Mouse (Mus musculus): ENCODE data around the gene Mrpl34. TPM values are rescaled to one million over a fixed set of nuclear protein-coding genes. Genes with fewer than 3 reads are reported as not detected.
A peak's percentile ranks its signal among the peaks of the same experiment; 100 is the strongest.

Gene Mrpl34
- polyA plus RNA-seq, 1 experiment from 2014 or later, result 172 TPM

DNA sequence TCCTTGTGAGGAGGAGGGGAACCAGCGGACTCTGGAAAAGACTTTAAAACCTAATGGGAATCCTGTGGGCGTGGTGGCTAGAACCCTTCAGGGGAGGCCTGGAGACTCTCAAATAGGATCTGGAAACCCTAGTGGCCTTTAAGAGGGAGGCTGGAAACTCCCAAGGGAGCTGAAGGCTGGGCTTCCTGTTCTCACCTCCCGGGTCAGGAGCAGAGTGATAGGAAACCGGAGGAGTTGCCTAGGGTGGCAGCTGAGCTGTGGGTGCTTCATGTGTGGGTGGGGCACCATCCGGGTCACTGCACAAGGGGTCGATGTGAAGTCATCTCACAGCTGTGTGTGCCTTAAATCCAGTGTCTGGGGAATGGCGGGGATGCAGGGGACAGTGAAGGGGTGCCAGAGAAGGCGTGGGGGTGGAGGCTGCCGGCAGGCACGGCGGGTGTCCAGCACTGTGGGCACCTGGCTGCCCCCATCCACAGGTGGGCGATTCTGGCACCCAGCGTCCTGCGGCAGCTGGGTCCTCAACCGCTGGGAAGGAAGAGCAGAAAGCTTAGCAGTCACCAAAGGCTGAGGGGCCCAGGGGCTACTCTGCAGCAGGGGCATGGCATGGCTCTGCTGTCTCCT, 33.2 kb downstream of the Mrpl34 start:
- no peak overlapping the region for H3K27ac ChIP-seq (ENCODE audit: low read depth, low read length)
- no peak overlapping the region for H3K4me3 ChIP-seq (ENCODE audit: low read length)
- peaks cover 6% of the 10 kb centered on the region for H3K4me1 ChIP-seq (ENCODE audit: control insufficient read depth, insufficient read depth, low read depth, low read length)
- peaks cover 5% of the 10 kb centered on the region for H3K36me3 ChIP-seq (ENCODE audit: control insufficient read depth, insufficient read depth, low read length)
- no peak overlapping the region for H3K9ac ChIP-seq (ENCODE audit: low read depth, low read length)
- no peak for ATAC-seq
- no peak overlapping the region for H3K4me2 ChIP-seq (ENCODE audit: low read length)
- 34% methylated on average over 12 of the region's 15 CpGs for WGBS
- no peaks in the 10 kb centered on the region for H3K9me3 ChIP-seq (ENCODE audit: control insufficient read depth, low read length)
- H3K27me3 ChIP-seq (replicated peaks; ENCODE audit: control insufficient read depth, insufficient read depth, low read length), result no peaks in the 10 kb centered on the region

DNA sequence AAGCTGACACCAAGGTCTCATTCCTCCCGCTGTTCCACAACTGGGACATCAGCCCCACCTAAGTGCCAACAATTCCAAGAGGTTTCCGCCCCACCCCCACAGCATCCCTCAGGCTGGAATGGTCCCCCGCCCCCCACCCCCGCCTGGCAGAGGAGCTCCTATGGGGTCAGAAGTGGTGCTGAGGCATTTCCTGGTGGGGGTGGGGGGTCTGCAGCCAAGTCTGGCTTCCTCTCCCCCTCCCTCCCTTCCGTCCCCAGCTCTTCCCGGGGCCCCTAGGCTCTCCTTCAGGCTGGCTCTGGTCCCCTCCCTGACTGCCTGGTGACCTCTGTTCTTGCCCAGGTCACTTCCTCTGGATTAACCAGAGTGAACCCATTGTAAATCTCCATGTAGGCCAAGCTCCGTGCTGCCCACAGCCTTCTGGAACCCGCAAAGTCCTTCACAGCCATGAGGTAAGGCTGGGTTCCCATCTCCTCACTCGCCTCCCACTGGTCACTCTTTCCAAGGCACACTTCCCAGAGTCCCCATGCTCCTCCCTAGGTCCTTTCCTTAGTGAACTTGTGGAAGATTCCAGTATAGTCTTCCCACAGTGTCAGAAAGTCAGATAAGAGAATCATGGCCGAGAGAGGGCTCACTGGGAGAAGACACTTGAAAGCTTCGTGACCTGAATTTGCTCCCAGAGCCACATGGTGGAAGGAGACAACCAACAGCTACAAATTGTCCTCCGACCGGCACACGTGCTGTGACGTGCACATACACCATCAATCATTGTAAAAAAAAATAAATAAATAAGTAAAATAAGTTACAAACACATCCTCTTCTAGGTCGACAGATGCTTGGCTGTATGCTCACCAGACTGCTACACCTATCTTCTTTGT, 34.3 kb downstream of the Mrpl34 start:
- Histone ChIP-seq H3K4me3 (ENCODE audit: low read length) (no peak overlapping the region), H3K36me3 (ENCODE audit: control insufficient read depth, insufficient read depth, low read length) (0 out of 2 replicates have a peak, but pooled peaks cover under 1% of the 10 kb centered on the region), H3K4me2 (ENCODE audit: low read length) (no peak overlapping the region), H3K27me3 (replicated peaks; ENCODE audit: control insufficient read depth, insufficient read depth, low read length) (no peaks in the 10 kb centered on the region), H3K9ac (ENCODE audit: low read depth, low read length) (no peak overlapping the region), H3K27ac (ENCODE audit: low read depth, low read length) (no peak overlapping the region), H3K9me3 (ENCODE audit: control insufficient read depth, low read length) (no peaks in the 10 kb centered on the region), H3K4me1 (ENCODE audit: control insufficient read depth, insufficient read depth, low read depth, low read length) (peaks cover 6% of the 10 kb centered on the region)
- no peak for ATAC-seq
- 38% methylated on average over 16 of the region's 16 CpGs for WGBS

DNA sequence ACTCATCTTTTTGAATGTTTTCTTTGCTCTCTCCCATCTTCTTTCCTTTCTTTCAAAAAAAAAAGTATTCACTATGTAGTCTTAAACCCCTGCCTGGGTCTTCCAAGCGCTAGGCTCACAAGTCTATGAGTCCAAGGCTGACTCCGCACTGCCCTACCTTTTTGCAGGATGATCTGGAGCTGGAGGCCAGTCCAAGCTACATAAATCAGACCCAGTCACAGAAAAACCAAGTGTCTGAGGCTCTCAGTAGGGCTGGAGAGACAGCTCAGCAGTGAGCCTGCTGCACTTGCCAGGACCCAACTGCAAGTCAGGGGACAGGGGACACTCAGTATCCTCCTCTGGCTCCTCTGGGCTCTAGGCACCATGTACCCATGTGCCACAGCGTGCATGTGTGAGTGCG, 39.6 kb downstream of the Mrpl34 start:
- H3K27ac ChIP-seq (ENCODE audit: low read depth, low read length), result no peak overlapping the region
- no peaks in the 10 kb centered on the region for H3K9me3 ChIP-seq (ENCODE audit: control insufficient read depth, low read length)
- H3K9ac ChIP-seq (ENCODE audit: low read depth, low read length), result no peak overlapping the region
- H3K36me3 ChIP-seq (ENCODE audit: control insufficient read depth, insufficient read depth, low read length), result no peaks in the 10 kb centered on the region
- ATAC-seq, result no peak
- H3K4me3 ChIP-seq (ENCODE audit: low read length), result no peak overlapping the region
- H3K27me3 ChIP-seq (replicated peaks; ENCODE audit: control insufficient read depth, insufficient read depth, low read length), result peaks cover 25% of the 10 kb centered on the region
- H3K4me2 ChIP-seq (ENCODE audit: low read length), result no peak overlapping the region
- peaks cover 2% of the 10 kb centered on the region; the same call in 1 of the 2 replicates for H3K4me1 ChIP-seq (ENCODE audit: control insufficient read depth, insufficient read depth, low read depth, low read length)
- WGBS, result 94% methylated on average over 4 of the region's 4 CpGs

GRCm38 (mm10) chr8:71505326-71505725, 40.6 kb downstream of the Mrpl34 start:
- no peak overlapping the region for H3K4me2 ChIP-seq (ENCODE audit: low read length)
- H3K9me3 ChIP-seq (ENCODE audit: control insufficient read depth, low read length), result no peaks in the 10 kb centered on the region
- no peak overlapping the region for H3K4me3 ChIP-seq (ENCODE audit: low read length)
- no peak for ATAC-seq
- WGBS, result 98% methylated on average over 4 of the region's 4 CpGs
- H3K27me3 ChIP-seq (replicated peaks; ENCODE audit: control insufficient read depth, insufficient read depth, low read length), result peaks cover 28% of the 10 kb centered on the region
- H3K9ac ChIP-seq (ENCODE audit: low read depth, low read length), result no peak overlapping the region
- no peak overlapping the region for H3K27ac ChIP-seq (ENCODE audit: low read depth, low read length)
- H3K4me1 ChIP-seq (ENCODE audit: control insufficient read depth, insufficient read depth, low read depth, low read length), result peaks cover 2% of the 10 kb centered on the region; the same call in 1 of the 2 replicates
- H3K36me3 ChIP-seq (ENCODE audit: control insufficient read depth, insufficient read depth, low read length), result no peaks in the 10 kb centered on the region

DNA sequence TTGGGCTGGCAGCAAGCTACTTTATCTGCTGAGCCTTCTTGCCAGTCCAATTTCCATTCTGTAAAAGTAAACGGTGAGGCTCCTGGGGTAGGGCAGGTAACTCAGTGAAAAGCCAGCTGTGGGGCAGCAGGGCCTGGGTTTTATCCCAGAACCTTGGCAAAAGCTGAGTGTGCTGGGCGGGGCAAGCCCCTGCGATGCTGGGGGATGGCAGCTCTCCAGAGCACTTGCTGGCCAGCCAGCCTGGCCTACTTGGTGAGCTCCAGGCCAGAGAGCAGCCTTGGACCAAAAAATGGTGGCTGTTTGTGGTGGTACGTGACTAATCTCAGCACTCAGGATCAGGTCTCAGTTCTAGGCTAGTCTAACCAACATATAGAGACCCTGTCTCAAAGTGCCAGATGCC, 41.2 kb downstream of the Mrpl34 start:
- H3K4me2 ChIP-seq (ENCODE audit: low read length), result no peak overlapping the region
- 78% methylated on average over 4 of the region's 4 CpGs for WGBS
- no peak overlapping the region for H3K4me3 ChIP-seq (ENCODE audit: low read length)
- peaks cover 2% of the 10 kb centered on the region; the same call in 1 of the 2 replicates for H3K4me1 ChIP-seq (ENCODE audit: control insufficient read depth, insufficient read depth, low read depth, low read length)
- H3K9me3 ChIP-seq (ENCODE audit: control insufficient read depth, low read length), result no peaks in the 10 kb centered on the region
- ATAC-seq, result no peak
- H3K36me3 ChIP-seq (ENCODE audit: control insufficient read depth, insufficient read depth, low read length), result no peaks in the 10 kb centered on the region
- no peak overlapping the region for H3K27ac ChIP-seq (ENCODE audit: low read depth, low read length)
- H3K27me3 ChIP-seq (replicated peaks; ENCODE audit: control insufficient read depth, insufficient read depth, low read length), result peaks cover 28% of the 10 kb centered on the region
- no peak overlapping the region for H3K9ac ChIP-seq (ENCODE audit: low read depth, low read length)

DNA sequence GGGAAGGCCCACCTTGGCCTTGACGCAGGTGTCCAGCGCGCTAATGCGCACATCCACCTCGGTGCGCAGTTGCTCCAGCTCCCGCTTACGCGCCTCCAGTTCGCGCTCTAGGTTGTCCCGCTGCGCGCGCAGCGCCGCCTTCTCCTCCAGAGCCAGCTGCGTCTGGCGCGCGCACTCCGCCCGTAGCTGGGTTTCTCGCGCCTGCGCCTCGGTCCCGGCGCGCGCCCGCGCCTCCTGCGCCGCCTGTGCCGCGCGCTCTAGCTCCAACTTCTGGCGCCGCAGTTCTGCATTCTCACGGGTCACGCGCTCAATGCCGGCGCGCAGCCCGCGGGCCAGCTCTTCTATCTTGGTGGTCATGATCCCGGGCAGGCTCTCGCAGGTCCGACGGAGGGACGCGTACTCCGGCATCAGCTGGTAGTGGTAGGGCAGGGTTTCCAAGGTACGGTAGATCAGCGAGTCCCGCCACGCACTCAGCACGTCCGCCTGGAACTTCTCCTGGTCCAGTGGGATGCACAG, 42.9 kb downstream of the Mrpl34 start:
- WGBS, result under 1% methylated on average over 56 of the region's 61 CpGs
- Histone ChIP-seq H3K27ac (ENCODE audit: low read depth, low read length) (no peak overlapping the region), H3K4me1 (ENCODE audit: control insufficient read depth, insufficient read depth, low read depth, low read length) (peaks cover 2% of the 10 kb centered on the region; the same call in 1 of the 2 replicates), H3K9ac (ENCODE audit: low read depth, low read length) (peak overlapping the region; percentile 65), H3K9me3 (ENCODE audit: control insufficient read depth, low read length) (no peaks in the 10 kb centered on the region), H3K4me2 (ENCODE audit: low read length) (peak overlapping the region; percentile 70), H3K27me3 (replicated peaks; ENCODE audit: control insufficient read depth, insufficient read depth, low read length) (peaks cover 28% of the 10 kb centered on the region), H3K4me3 (ENCODE audit: low read length) (peak overlapping the region; percentile 47), H3K36me3 (ENCODE audit: control insufficient read depth, insufficient read depth, low read length) (no peaks in the 10 kb centered on the region)
- peak; percentile 90 for ATAC-seq

DNA sequence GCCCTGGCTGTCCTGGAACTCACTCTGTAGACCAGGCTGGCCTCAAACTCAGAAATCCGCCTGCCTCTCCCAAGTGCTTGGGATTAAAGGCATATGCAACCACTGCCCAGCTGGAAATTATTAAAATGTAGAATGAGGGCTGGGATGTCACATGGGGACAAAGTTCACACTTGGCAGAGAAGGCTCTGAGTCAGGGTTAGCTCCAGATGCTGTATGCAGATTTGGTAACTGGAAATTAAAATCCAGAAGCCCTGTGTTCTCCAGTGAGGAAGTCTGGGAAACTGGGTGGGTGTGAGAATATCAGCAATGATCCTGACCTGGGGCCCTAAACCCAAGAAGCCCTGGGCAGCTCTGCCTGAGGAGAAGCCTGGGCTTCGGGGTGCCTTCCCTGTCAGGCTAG, 44.6 kb downstream of the Mrpl34 start:
- no peak overlapping the region for H3K4me3 ChIP-seq (ENCODE audit: low read length)
- H3K27ac ChIP-seq (ENCODE audit: low read depth, low read length), result no peak overlapping the region
- H3K4me2 ChIP-seq (ENCODE audit: low read length), result no peak overlapping the region
- WGBS, result 77% methylated on average over 2 of the region's 2 CpGs
- H3K27me3 ChIP-seq (replicated peaks; ENCODE audit: control insufficient read depth, insufficient read depth, low read length), result peaks cover 28% of the 10 kb centered on the region
- H3K36me3 ChIP-seq (ENCODE audit: control insufficient read depth, insufficient read depth, low read length), result no peaks in the 10 kb centered on the region
- ATAC-seq, result no peak
- H3K9me3 ChIP-seq (ENCODE audit: control insufficient read depth, low read length), result no peaks in the 10 kb centered on the region
- no peak overlapping the region for H3K9ac ChIP-seq (ENCODE audit: low read depth, low read length)
- peaks cover 2% of the 10 kb centered on the region; the same call in 1 of the 2 replicates for H3K4me1 ChIP-seq (ENCODE audit: control insufficient read depth, insufficient read depth, low read depth, low read length)

GRCm38 (mm10) chr8:71511644-71512043, 46.9 kb downstream of the Mrpl34 start, which contains the start of gene Plvap:
Gene Plvap, minus strand, starts transcription at chr8:71511752.
- Histone ChIP-seq H3K27ac (ENCODE audit: low read depth, low read length) (no peak within 1 kb of the TSS), H3K36me3 (ENCODE audit: control insufficient read depth, insufficient read depth, low read length) (no peaks in the 10 kb centered on the region), H3K9ac (ENCODE audit: low read depth, low read length) (no peak within 1 kb of the TSS), H3K4me3 (ENCODE audit: low read length) (no peak within 1 kb of the TSS), H3K27me3 (replicated peaks; ENCODE audit: control insufficient read depth, insufficient read depth, low read length) (peaks cover 20% of the 10 kb centered on the region), H3K9me3 (ENCODE audit: control insufficient read depth, low read length) (no peaks in the 10 kb centered on the region), H3K4me2 (ENCODE audit: low read length) (no peak within 1 kb of the TSS), H3K4me1 (ENCODE audit: control insufficient read depth, insufficient read depth, low read depth, low read length) (peaks cover 2% of the 10 kb centered on the region; the same call in 1 of the 2 replicates)
- no peak for ATAC-seq
- 75% methylated on average over 14 of the region's 14 CpGs for WGBS

All from hindbrain, embryonic 16.5 days (tissue).